Mouse (Mus musculus): ENCODE results near the gene Aldh9a1.

Gene Aldh9a1

DNA sequence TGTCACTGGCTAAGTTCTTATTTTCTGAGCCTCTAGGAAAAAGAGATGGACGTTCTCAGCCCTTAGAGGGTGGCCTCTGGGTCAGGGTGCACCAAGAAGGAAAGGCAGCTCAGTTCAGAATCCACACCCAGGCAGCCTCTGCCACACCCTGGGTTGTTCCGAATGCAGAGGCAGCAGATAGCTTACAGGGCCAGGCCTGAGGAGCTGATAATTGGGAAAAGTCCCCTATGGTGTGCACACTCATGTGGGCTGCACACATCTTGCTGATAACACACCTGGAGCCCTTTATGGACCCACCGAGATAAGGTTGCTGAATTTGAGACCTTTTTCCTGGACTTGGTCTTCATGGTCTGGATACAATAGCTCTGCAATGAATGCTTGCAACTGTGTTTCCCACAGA lies 34.4 kb downstream of the Aldh9a1 start:
- DNase-seq (ENCODE audit: low spot score) = no peak

DNA sequence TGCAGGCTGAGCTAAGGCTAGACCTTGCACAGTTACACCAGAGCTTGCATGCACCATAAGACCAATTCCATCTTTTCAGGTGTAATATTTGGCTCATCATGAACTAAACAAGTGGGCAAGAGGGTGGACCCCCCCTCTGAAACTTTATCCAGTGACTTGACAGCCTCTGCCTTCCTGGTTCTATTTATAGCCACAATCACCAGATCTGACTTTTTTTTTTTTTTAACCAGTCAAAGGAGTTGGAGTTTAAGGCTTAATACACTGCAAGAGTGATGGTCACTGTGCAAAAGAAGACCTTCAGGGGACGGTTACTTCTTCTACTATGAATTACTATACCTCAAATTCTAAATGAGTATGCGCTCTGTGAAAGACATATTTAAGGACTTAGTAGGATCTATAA lies 35.4 kb downstream of the Aldh9a1 start:
- DNase-seq (ENCODE audit: low spot score) = no peak

DNA sequence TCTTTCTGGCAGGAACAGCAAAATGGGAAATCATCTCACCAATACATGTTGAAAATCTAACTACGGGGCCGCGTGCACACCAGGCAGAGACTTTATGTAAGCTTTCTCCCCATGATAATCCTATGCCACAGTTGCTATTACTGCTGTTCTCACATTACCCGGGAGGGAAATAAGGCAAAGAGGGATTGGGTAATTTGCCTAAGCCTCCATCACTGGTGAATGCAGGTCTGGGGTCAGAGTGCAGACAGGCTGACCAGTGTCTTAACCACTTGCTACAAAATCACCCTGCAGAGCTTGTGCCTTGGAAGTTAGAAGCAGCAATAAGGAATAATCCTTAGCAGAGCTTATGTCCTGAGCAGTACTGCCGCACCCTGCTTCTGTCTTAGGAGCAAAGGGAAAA lies 35.8 kb downstream of the Aldh9a1 start:
- DNase-seq (ENCODE audit: low spot score) = no peak

DNA sequence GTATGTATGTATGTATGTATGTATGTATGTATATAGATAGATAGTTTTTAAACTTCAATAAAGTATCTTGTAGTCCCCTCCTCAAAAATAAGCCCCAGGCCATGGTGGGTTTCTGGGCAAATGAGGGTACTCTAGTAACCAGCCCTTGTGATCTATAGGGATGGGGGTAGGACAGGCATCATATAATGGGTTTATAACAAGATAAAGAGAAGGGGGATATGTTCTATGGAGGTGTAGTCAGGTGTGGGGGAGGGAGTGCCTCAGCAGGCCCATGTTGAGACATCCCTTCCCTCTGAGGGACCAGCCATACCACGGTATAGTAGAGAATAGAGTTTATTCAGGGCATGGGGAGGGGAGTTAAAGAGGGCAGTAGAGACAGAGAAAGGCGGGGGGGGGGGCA lies 36.7 kb downstream of the Aldh9a1 start:
- DNase-seq (ENCODE audit: low spot score) = no peak

DNA sequence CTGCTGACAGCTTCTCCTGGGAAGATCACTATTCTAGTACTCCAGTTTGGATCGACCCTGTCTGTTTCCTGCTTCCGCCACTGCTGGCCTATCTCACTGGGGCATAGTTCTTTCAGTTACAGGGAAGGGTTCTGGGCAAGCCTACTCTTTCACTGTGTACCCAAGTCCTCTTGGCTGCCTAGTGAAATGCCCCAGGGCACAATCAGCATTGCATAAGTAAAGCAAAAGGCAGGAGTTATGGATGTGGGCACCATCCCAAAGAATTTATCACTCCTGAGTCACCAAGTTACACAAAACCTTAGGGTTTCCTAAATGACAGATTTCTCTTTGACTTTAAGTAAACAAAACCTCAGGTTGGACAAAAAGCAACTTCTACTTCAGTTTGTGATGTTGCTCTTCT lies 37.5 kb downstream of the Aldh9a1 start:
- no peak for DNase-seq (ENCODE audit: low spot score)

DNA sequence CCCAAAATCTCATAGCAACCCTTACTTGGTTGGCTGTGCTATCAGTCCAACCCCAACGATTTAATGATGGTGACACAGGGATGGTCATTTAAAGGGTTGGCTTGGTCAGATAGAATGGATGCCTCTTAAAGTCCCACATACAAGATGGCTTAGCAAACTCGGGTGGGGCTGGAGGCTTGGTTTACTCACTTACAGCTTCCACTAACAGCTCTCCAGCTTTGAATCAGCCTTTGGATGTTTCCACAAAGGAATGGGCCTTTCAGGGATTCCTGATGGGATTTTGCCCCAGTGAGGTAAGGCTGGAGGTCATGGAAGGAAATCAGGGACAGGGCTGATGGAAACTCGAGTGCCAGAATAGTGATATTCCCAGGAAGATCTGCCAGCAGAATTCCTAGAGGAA lies 38.0 kb downstream of the Aldh9a1 start:
- no peak for DNase-seq (ENCODE audit: low spot score)

DNA sequence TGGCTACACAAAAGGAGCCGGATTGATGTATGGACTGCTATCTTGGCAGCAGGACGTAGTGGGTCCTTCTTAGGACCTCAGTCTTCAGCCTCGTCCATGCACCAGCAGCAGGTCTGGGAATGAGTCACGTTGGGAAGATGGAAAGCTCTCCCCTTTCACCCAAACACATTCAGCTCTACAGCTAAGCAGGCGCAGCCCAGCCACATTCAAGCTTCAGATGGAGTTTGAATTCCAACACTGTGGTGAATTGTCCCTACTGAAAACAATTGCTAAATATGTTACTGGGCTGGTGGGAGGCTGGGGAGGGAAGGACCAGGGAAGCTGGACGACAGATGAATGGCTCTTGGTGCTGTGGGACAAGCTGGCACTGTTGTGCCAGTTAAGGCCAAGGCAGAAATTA lies 38.8 kb downstream of the Aldh9a1 start:
- DNase-seq (ENCODE audit: low spot score) = no peak

DNA sequence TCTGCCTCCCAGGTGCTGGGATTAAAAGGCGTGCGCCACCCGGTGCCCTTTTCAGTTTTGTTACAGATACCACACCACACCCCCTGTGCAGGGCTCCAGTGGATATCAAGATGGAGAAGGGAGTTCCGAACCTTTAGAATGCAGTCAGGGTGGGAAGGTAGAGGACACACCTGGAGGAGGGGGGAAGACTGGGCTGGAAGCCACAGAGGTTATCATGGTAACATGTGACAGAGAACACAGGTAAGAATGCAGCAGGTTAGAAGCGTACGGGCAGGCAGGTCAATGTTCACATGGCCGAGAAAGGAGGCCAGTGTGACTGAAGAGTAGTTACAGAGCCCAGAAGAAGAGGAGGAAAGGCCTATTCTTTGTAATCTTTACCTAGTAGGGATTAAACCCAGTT lies 39.8 kb downstream of the Aldh9a1 start:
- DNase-seq (ENCODE audit: low spot score) = no peak

DNA sequence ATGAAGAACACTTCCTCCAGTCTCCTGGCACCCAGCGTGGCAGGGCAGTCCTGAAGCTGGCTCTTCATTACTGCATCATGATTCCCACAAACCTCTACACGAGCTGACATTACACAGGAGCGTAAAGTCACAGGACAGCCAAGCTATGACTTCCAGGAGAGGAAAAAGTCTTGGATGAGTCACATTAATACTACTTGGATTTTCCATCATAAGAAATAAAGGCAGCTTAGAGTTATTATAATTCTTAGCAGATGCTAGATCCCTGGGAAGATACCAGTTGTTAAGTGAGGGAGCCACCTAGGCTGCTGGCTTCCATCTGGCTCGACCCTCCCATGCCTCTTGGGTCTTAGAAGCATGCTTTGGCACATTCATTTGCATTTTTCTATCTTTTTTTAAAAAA lies 40.6 kb downstream of the Aldh9a1 start:
- no peak for DNase-seq (ENCODE audit: low spot score)

DNA sequence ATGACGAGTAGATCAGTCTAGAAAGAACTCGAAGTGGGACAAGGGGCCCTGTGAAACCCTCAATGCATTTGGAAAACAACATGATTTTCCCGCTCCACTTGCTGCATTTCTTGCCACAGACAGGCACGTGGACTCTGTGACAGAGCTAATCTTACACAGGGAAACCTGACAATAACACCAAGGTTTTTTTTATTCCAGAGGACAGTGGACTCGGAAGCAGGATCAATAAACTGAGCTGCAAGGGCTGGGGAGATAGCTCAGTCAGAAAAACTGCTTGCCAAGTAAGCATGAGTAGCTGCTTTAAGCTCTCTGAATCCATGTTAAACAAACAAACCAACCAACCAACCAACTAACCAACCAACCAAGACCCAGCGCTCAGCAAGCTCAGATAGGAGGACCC lies 41.5 kb downstream of the Aldh9a1 start:
- no peak for DNase-seq (ENCODE audit: low spot score)

DNA sequence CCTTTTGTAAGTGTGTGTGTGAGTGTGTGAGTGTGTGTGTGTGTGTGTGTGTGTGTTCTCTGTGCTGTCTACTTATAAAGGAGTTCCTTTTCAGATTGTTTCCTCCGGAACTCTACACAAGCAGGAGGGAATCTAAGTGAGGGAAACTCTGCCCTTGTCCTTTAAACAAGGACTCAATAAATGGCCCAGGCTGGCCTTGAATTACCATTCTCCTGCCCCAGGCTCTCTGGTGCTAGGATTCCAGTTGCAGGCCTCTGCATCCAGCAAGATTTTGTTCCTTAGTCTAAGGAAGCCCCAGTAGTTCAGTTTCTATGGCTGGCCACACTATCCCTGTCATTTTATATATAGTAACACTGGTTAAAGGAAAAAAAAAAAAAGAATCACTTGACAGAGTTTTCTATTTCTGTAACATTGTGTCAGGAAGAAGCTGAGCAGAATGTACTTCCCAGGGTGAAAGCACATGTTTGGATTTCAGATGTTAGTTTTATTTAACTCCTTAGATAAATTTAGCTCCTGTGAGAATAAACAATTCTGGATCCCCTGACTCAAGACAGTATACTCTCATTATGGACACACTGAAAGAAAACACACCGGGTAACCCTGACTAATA lies 42.3 kb downstream of the Aldh9a1 start:
- DNase-seq (ENCODE audit: low spot score) = no peak

DNA sequence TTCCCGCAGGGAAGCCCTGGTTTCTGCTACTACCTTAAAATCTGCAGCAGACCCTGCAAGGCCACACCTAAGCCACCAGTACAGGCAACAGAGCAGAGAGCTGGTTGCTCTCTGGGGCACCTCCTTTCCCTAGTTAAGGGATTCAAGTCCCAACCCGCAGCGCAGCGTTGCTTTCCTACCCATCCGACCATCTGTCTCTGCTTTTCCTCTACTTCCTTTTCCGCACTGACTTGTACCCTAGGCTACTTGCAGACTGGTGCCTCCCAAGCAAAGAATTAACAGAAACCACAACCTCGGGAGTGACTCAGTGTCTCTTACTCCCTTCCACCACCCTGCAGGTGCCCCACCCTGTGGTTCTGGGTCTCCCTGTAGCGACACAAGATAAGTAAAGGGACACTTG lies 42.9 kb downstream of the Aldh9a1 start:
- no peak for DNase-seq (ENCODE audit: low spot score)

DNA sequence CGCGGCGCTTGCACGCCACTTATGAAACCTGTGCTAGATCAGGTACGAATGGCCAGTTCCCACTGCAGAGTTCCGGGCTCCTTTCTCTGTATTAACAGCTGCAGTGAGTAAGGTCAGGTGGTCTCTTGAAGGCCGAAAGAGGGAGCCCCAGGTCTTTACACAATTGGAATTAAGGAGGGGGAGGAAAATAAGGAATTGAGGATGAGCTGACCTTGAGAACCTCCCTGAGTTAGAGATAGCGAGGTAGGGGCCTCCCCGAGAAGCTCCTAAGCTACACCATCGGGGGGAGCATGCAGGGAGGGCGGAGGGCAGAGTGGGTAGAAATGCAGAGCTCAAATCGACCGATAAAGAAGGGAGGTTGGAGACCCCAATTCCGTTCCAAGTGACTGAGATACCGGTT lies 43.5 kb downstream of the Aldh9a1 start:
- no peak for DNase-seq (ENCODE audit: low spot score)

DNA sequence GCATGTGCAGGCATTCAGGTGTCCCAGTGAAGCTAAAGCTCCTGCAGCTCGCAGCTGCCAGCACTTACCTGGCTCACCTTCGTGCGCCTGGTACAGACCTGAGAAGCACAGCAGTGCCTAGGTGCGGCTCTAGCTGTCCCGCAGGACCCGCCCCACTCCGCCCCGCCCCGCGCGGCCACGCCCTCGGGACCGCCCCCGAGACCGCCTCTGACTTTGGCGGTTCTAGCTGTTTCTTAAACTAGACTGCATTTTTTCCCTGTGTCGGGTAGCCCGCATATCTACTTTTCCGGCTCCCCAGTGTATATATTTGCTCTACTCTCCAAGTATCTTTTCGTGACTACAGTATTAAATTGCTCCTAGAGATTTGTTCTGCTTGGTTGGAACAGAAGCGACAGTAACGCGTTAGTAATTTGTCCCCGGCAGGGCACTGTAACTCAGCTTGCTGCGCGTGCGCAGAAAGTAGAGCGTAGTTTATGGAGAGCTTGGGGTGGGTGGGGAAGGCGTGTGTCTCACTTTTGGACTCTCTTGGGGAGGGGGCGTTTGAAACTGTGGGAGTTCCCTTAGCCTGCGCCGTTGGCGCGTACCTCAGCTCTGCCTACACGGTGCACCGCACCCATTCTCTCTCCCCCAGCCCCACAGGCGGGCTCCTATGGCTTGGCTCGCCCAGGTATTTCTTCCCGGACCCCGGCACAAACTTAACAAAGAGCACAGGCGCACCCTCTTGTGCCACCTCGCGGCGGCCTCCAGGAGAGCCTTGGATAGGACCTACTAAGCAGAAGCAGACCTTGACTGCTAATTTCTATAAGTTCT lies 44.1 kb downstream of the Aldh9a1 start, which contains the start of gene Mgst3:
TSS of gene Mgst3 (minus strand) at position 159 of the 810 bp plus-strand sequence.
- peak; percentile 92 for DNase-seq (ENCODE audit: low spot score)

DNA sequence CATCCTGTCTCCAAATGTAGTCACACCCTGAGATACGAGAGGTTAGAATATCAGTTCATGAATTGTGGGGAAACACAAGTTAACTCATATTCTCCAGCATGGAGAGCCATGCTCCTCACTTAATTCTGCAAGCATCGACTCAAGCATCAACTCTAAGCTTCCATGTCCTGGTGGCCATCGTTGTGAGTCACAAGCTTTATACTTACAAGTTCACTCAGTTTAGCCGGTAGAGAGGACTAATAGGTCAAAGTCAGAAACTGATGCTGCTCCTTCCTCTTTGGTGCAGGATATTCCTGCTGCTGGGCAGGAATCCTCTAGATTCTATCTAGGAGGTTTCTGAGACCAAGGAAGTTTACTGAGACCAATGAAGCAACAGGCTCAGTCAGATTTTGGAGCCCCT lies 55.4 kb downstream of the Aldh9a1 start:
- no peak for DNase-seq (ENCODE audit: low spot score)

DNA sequence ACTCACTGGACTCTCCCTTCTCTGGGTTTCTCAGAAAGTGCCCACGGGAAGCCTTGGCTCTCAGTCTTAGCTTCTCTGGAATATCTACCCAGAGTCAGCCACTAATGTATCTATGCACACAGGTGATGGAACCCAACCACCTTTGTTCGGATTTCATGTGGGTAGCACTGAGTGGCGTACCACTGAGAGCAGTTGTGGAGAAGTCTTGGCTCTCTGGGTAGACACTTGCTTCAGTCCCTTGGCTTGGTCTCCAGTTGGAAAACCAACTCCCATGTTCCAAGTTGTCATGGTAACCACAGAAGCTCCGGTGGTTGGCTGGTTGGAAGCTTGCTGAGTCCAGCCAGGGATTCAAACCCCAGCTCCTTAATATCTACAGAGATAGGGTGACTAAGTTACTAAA lies 59.8 kb downstream of the Aldh9a1 start:
- DNase-seq (ENCODE audit: low spot score) = no peak

DNA sequence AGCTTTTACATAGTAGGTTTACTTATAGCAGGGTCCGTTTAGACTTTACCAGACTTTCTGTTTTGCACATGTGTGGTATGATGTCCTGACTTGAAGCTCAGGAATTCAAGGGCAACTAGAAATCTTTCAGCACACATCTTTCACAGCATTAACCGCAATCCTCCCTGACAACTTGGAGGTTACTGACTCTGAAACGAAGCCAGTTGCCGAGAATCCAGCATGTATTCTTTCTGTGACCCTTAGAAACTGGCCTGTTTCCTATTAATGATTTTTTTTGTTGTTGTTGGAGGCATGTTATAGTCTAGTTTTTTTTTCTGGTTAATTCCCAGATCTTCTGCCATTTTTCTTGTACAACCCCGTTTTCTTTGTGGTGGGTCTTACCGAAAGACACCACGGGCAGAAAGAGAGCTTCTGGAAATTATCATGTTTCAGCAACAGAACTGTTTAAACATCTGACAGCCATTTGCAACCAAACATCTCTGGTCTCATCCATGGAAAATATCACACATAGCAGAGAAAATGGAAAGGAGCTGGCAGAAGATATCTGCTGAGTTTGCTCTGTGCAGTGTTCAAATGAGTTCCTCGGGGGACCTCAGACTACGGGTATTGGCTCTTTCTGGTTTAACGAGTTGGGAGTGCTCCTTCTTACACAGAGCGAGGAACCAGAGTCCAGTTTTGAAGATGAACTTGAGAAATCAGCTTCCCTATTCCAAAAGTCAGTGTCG lies 62.4 kb downstream of the Aldh9a1 start:
- DNase-seq (ENCODE audit: low spot score) = no peak

DNA sequence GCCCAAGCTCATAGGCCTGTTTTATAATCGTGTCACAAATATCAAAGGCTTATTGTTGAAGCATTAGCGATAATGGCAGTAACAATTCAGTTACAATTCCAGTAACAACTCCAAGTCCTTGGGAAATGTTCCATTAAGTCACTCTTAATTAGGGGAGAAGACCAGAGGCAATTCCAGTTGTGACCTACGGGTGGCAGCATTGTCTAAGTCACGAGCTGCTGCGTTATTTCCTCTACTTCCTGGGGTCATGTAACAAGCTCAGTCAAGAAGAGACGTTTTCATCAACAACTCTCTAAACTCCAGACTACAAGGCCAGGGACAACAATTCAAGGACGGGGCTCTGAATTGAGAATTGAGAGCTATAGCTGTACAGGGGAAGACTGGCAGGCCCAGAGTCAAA lies 65.1 kb downstream of the Aldh9a1 start:
- peak; percentile 78 for DNase-seq (ENCODE audit: low spot score)
